ENCODE assay signal across 17 mouse cellular contexts in the genomic region with DNA sequence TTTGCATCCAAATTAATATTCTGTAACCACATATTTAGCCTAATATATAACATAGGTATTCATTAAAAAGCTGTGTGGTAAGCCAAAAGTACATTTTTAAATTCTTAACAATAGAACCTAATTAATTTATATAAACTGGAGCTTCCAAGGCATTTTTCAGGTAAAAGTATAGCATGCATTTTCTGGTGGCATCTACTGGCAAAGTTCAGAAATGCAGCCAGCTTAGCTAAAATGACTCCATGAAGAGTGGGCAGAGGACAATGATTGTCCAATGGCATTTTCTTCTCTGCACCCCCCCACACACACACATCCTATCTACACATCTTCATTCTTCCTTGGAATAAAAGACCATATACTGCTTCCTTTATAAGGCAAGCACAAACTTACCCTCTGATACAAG. TPM values are rescaled to one million over a fixed set of nuclear protein-coding genes. Genes with fewer than 3 reads are reported as not detected.
A peak's percentile ranks its signal among the peaks of the same experiment; 100 is the strongest.
DNase-seq lines count a peak whose midpoint lies in the region; ATAC-seq and TF ChIP-seq lines count a peak whose summit lies in the region.
"Had no signal": no experiment of that assay in that cellular context is flagged by ENCODE, and none has a peak within 500 bp of the region (broad histone marks: within the 10 kb centered on the region; RNA-seq: fewer than 3 reads in every experiment).

No protein-coding gene starts in this region.

- no peaks in the 10 kb centered on the region for H3K9me3 ChIP-seq in liver, postnatal 0 days (ENCODE audit: low read length)
- H3K9me3 ChIP-seq in liver, embryonic 11.5 days (ENCODE audit: control insufficient read depth, low read length), result no peaks in the 10 kb centered on the region
- H3K9me3 ChIP-seq: forebrain, embryonic 13.5 days; heart, embryonic 13.5 days; liver, embryonic 13.5 days; neural tube, embryonic 13.5 days had no signal

- no peak overlapping the region for H3K4me2 ChIP-seq in liver, postnatal 0 days (ENCODE audit: low read depth, low read length)
- no peak overlapping the region for H3K4me2 ChIP-seq in liver, embryonic 11.5 days
- H3K4me2 ChIP-seq: forebrain, embryonic 13.5 days; heart, embryonic 13.5 days; liver, embryonic 13.5 days; neural tube, embryonic 13.5 days had no signal

- H3K79me2 ChIP-seq in heart, adult 2 months (replicated peaks; ENCODE audit: control insufficient read depth, insufficient read depth, low read length), result no peaks in the 10 kb centered on the region

- no peaks in the 10 kb centered on the region for H3K36me3 ChIP-seq in heart, adult 2 months (ENCODE audit: control insufficient read depth, insufficient read depth, low read length)
- H3K36me3 ChIP-seq in liver, postnatal 0 days (replicated peaks; ENCODE audit: insufficient read depth, low read length), result peaks cover 8% of the 10 kb centered on the region
- no peaks in the 10 kb centered on the region; the same call in 1 of the 2 replicates for H3K36me3 ChIP-seq in liver, embryonic 11.5 days (ENCODE audit: control insufficient read depth, insufficient read depth, low read length)
- H3K36me3 ChIP-seq: neural tube, embryonic 13.5 days had no signal

- intact Hi-C loops in heart, adult 2 months (cut with DNase I), result no loop called here

- no peak for DNase-seq in heart, adult 2 months
- DNase-seq in heart, adult 11 months, result no peak
- DNase-seq in liver, postnatal 0 days, result no peak
- DNase-seq in liver, embryonic 11.5 days (ENCODE audit: low spot score), result no peak
- DNase-seq in Muller cell, postnatal 12 days (ENCODE audit: inconsistent ontology term), result peak; percentile 6
- DNase-seq in adrenal gland, postnatal 25 days, result no peak
- DNase-seq: adrenal gland, adult 8-10 months; gastrocnemius, postnatal 14 days; kidney, adult 8-10 months; liver, embryonic 13.5 days; lung, postnatal 4 days had no signal

- H3K27me3 ChIP-seq in heart, adult 2 months (ENCODE audit: control insufficient read depth, insufficient read depth, low read length), result no peaks in the 10 kb centered on the region
- no peaks in the 10 kb centered on the region for H3K27me3 ChIP-seq in liver, postnatal 0 days (ENCODE audit: insufficient read depth, low read length)
- H3K27me3 ChIP-seq in liver, embryonic 11.5 days (replicated peaks; ENCODE audit: control insufficient read depth, insufficient read depth, low read length), result no peaks in the 10 kb centered on the region
- H3K27me3 ChIP-seq: forebrain, embryonic 13.5 days; heart, embryonic 13.5 days; liver, embryonic 13.5 days; neural tube, embryonic 13.5 days had no signal

- no peak overlapping the region for H3K9ac ChIP-seq in heart, adult 2 months (ENCODE audit: low read depth, low read length)
- no peak overlapping the region for H3K9ac ChIP-seq in liver, postnatal 0 days (replicated peaks)
- no peak overlapping the region for H3K9ac ChIP-seq in liver, embryonic 11.5 days (ENCODE audit: low read depth, low read length)
- H3K9ac ChIP-seq: forebrain, embryonic 13.5 days; heart, embryonic 13.5 days; liver, embryonic 13.5 days; neural tube, embryonic 13.5 days had no signal

- TF ChIP-seq CTCF in heart, adult 2 months (IDR thresholded peaks at IDR 0.05), result peak; percentile 54
- peak; percentile 30 for TF ChIP-seq CTCF in liver, postnatal 0 days (IDR thresholded peaks at IDR 0.05; ENCODE audit: low read depth)
- peak; percentile 29; the same call in 1 of the 2 replicates for TF ChIP-seq CTCF in cortical plate, adult 2 months (IDR thresholded peaks at IDR 0.05; ENCODE audit: extremely low read depth, insufficient read depth, low read length)

- no peak for ATAC-seq in liver, postnatal 0 days
- ATAC-seq in liver, embryonic 11.5 days (replicated peaks; ENCODE audit: low FRiP score), result no peak
- ATAC-seq: CD4-positive, CD25-positive, alpha-beta regulatory T cell, adult 4 months; forebrain, embryonic 13.5 days had no signal

- TF ChIP-seq EP300 in heart, adult 2 months (IDR thresholded peaks at IDR 0.05; ENCODE audit: insufficient read depth, low read depth, low read length), result no peak
- no peak for TF ChIP-seq EP300 in liver, postnatal 0 days (IDR thresholded peaks at IDR 0.05; ENCODE audit: low read depth)

- no peaks in the 10 kb centered on the region for H3K4me1 ChIP-seq in heart, adult 2 months (ENCODE audit: control insufficient read depth, insufficient read depth, low read length)
- no peaks in the 10 kb centered on the region for H3K4me1 ChIP-seq in liver, postnatal 0 days (ENCODE audit: insufficient read depth)
- no peaks in the 10 kb centered on the region for H3K4me1 ChIP-seq in liver, embryonic 11.5 days (replicated peaks; ENCODE audit: control insufficient read depth, insufficient read depth, low read length)
- H3K4me1 ChIP-seq in cortical plate, adult 2 months (ENCODE audit: control insufficient read depth, insufficient read depth, low read length), result no peaks in the 10 kb centered on the region
- H3K4me1 ChIP-seq: forebrain, embryonic 13.5 days; heart, embryonic 13.5 days; liver, embryonic 13.5 days; neural tube, embryonic 13.5 days had no signal

- H3K27ac ChIP-seq in heart, adult 2 months, result no peak overlapping the region
- no peak overlapping the region for H3K27ac ChIP-seq in liver, postnatal 0 days (ENCODE audit: low read depth)
- H3K27ac ChIP-seq in liver, embryonic 11.5 days (ENCODE audit: low read depth, low read length), result no peak overlapping the region
- H3K27ac ChIP-seq in cortical plate, adult 2 months (ENCODE audit: insufficient read depth, low read length), result no peak overlapping the region
- H3K27ac ChIP-seq: forebrain, embryonic 13.5 days; heart, embryonic 13.5 days; liver, embryonic 13.5 days; neural tube, embryonic 13.5 days had no signal

- H3K4me3 ChIP-seq in heart, adult 2 months, result no peak overlapping the region
- H3K4me3 ChIP-seq in liver, postnatal 0 days (ENCODE audit: low read depth, low read length), result no peak overlapping the region
- no peak overlapping the region for H3K4me3 ChIP-seq in liver, embryonic 11.5 days (ENCODE audit: low read depth, low read length)
- H3K4me3 ChIP-seq in cortical plate, adult 2 months (ENCODE audit: insufficient read depth, low read length), result no peak overlapping the region
- H3K4me3 ChIP-seq: forebrain, embryonic 13.5 days; heart, embryonic 13.5 days; liver, embryonic 13.5 days; neural tube, embryonic 13.5 days had no signal

- no peak for TF ChIP-seq POLR2A in heart, adult 2 months (IDR thresholded peaks at IDR 0.05; ENCODE audit: insufficient read depth, low read depth, low read length)
- TF ChIP-seq POLR2A in cortical plate, adult 2 months (IDR thresholded peaks at IDR 0.05; ENCODE audit: extremely low read depth, insufficient read depth, low read length), result no peak

RNA-seq across cellular contexts. Expression of a gene that starts 27.0 kb away (rescaled TPM):
- under 1 TPM; 0.13 to 0.16 TPM for total RNA-seq in heart, adult 2 months (2021)
- 0.06 and 0.29 TPM in 2 replicates for polyA plus RNA-seq in heart, adult 2 months (2012; rRNA removed)
- 3.6 and 4.2 TPM in 2 replicates for polyA plus RNA-seq in liver, postnatal 0 days (2015; fragmentation: Nextera tagmentation; extraction: Ambion mirVana)
- 18.0 and 18.4 TPM in 2 replicates for polyA plus RNA-seq in liver, embryonic 11.5 days (2014; fragmentation: Nextera tagmentation; extraction: Ambion mirVana)
- 0.19 and 0.58 TPM in 2 replicates for polyA plus RNA-seq in cortical plate, adult 2 months (2012; rRNA removed)
- total RNA-seq in adrenal gland, postnatal 25 days (2021), result 1.6 and 2.2 TPM in 2 replicates

RNA-seq across cellular contexts. Expression of a gene that starts 27.1 kb away (rescaled TPM):
- 10 to 100 TPM in 1 of 2 experiments, 1 to 10 TPM in 1; 6.6 to 10.3 TPM for total RNA-seq in heart, adult 2 months (2021)
- polyA plus RNA-seq in heart, adult 2 months (2012; rRNA removed), result 4.5 and 8.5 TPM in 2 replicates
- polyA plus RNA-seq in liver, postnatal 0 days (2015; fragmentation: Nextera tagmentation; extraction: Ambion mirVana), result 21.9 and 25.1 TPM in 2 replicates
- polyA plus RNA-seq in liver, embryonic 11.5 days (2014; fragmentation: Nextera tagmentation; extraction: Ambion mirVana), result 95.6 and 103 TPM in 2 replicates
- 7.4 and 7.8 TPM in 2 replicates for polyA plus RNA-seq in cortical plate, adult 2 months (2012; rRNA removed)
- 6.9 and 14.6 TPM in 2 replicates for total RNA-seq in adrenal gland, postnatal 25 days (2021)

RNA-seq across cellular contexts. Expression of a gene that starts 28.8 kb away (rescaled TPM):
- total RNA-seq in heart, adult 2 months (2021), result not detected
- not detected in 2 replicates for polyA plus RNA-seq in heart, adult 2 months (2012; rRNA removed)
- 0.31 TPM in 1 of 2 replicates, not detected in the other for polyA plus RNA-seq in liver, postnatal 0 days (2015; fragmentation: Nextera tagmentation; extraction: Ambion mirVana)
- 0.27 and 1.1 TPM in 2 replicates for polyA plus RNA-seq in liver, embryonic 11.5 days (2014; fragmentation: Nextera tagmentation; extraction: Ambion mirVana)
- 0.49 and 0.50 TPM in 2 replicates for polyA plus RNA-seq in cortical plate, adult 2 months (2012; rRNA removed)
- not detected in 2 replicates for total RNA-seq in adrenal gland, postnatal 25 days (2021)
- total RNA-seq: adrenal gland, adult 8-10 months; gastrocnemius, postnatal 14 days; left cerebral cortex, postnatal 14 days had no signal
- polyA plus RNA-seq: CD4-positive, CD25-positive, alpha-beta regulatory T cell, adult 4 months had no signal
